Mouse (Mus musculus) erythroblast, embryonic 14.5 days (primary cell): ENCODE measurements around the gene Foxp1.

ENCODE experiments used
- GATA1 ChIP-seq: IDR thresholded peaks from 2 replicates; pipeline ENCODE4 v1.6.1; 2012; ENCODE audit warnings: low read length, inconsistent platforms, mixed read lengths
- TAL1 ChIP-seq: IDR thresholded peaks from 3 replicates; pipeline ENCODE4 v1.6.1; 2012; ENCODE audit warnings: low read length, inconsistent platforms, mixed read lengths

GRCm38 (mm10) chr6:99375376-99375775 is 147.1 kb downstream of the Foxp1 start:
- TF ChIP-seq GATA1 (no peak), TAL1 (no peak)
